ENCODE assay signal across 14 mouse cellular contexts in genomic region chr3:104342220-104342619, GRCm38 (mm10).
DNase-seq lines count a peak whose midpoint lies in the region; ATAC-seq lines count a peak whose summit lies in the region.
"Had no signal": no experiment of that assay in that cellular context is flagged by ENCODE, and none has a peak within 500 bp of the region (broad histone marks: within the 10 kb centered on the region; RNA-seq: fewer than 3 reads in every experiment).

No protein-coding gene starts in this region.

- peak; percentile 32 for DNase-seq in layer of hippocampus, adult 11-12 months (ENCODE audit: low spot score)
- DNase-seq in layer of hippocampus, postnatal 25 days (ENCODE audit: extremely low spot score in 1 of 2, low spot score in 1 of 2) = no peak
- DNase-seq in brain, adult 2 months (ENCODE audit: low read depth, low spot score) = peak; percentile 89
- peak; percentile 69 to 84 for DNase-seq in frontal cortex, adult 2 months (ENCODE audit: extremely low spot score in 1 of 2, low spot score in 1 of 2)
- DNase-seq in right cerebral cortex, postnatal 25 days = peak; percentile 50
- no peak for DNase-seq in ovary, postnatal 36 days (ENCODE audit: low spot score)
- DNase-seq: adrenal gland, postnatal 14 days; cerebellum, postnatal 10 days; gastrocnemius, postnatal 36 days; thymus, adult 2 months had no signal

- H3K4me3 ChIP-seq in kidney, embryonic 15.5 days (replicated peaks) = no peak overlapping the region
- H3K4me3 ChIP-seq: embryonic facial prominence, embryonic 15.5 days had no signal

- H3K36me3 ChIP-seq in kidney, embryonic 15.5 days = no peaks in the 10 kb centered on the region
- H3K36me3 ChIP-seq: embryonic facial prominence, embryonic 15.5 days; G1E had no signal

- no peaks in the 10 kb centered on the region for H3K4me1 ChIP-seq in kidney, embryonic 15.5 days

- 77% methylated on average over 6 of the region's 6 CpGs for WGBS in kidney, embryonic 15.5 days

- ATAC-seq in kidney, embryonic 15.5 days (replicated peaks; ENCODE audit: low FRiP score) = no peak

- H3K4me2 ChIP-seq in kidney, embryonic 15.5 days = no peak overlapping the region
- H3K4me2 ChIP-seq: embryonic facial prominence, embryonic 15.5 days had no signal

- H3K27ac ChIP-seq in kidney, embryonic 15.5 days = no peak overlapping the region
- H3K27ac ChIP-seq: liver, embryonic 14.5 days had no signal

- H3K9ac ChIP-seq in kidney, embryonic 15.5 days = no peak overlapping the region
- H3K9ac ChIP-seq: embryonic facial prominence, embryonic 15.5 days; liver, embryonic 14.5 days had no signal

- H3K27me3 ChIP-seq in kidney, embryonic 15.5 days = no peaks in the 10 kb centered on the region
- H3K27me3 ChIP-seq: embryonic facial prominence, embryonic 15.5 days had no signal

- no peaks in the 10 kb centered on the region for H3K9me3 ChIP-seq in kidney, embryonic 15.5 days (replicated peaks)
- H3K9me3 ChIP-seq: embryonic facial prominence, embryonic 15.5 days; G1E had no signal

Comparison
In these comparisons a context has a peak if more than half of its experiments do, and no peak if none do; other contexts are left out.
1. DNase-seq: peak in layer of hippocampus, adult 11-12 months (single experiment), brain, adult 2 months (single experiment), frontal cortex, adult 2 months (2 of 2) and right cerebral cortex, postnatal 25 days (single experiment); none in layer of hippocampus, postnatal 25 days (0 of 2) and ovary, postnatal 36 days (single experiment).